Mouse (Mus musculus) liver, adult 2 months (tissue): ENCODE data around the gene Kdelr1.

Experiments used
- CTCF ChIP-seq: fragments of 200-500 bp; IDR thresholded peaks from 2 replicates; pipeline ENCODE4 v1.5.1; 2011; ENCODE audit warnings: low read depth, low read length, control low read depth
- POLR2A ChIP-seq: fragments of 200-500 bp; IDR thresholded peaks from 2 replicates; pipeline ENCODE4 v1.6.1; 2011; ENCODE audit warnings: low read length, control low read depth; ENCODE audit not compliant: insufficient read depth; ENCODE audit errors: extremely low read depth

GRCm38 (mm10) chr7:45859008-45859407, 13.6 kb upstream of the Kdelr1 start:
- TF ChIP-seq POLR2A (no peak), CTCF (no peak)
